Mouse (Mus musculus): ENCODE measurements around the gene Notum.

GRCm38 (mm10) chr11:120704486-120705325, 43.7 kb upstream of the Notum start:
- TF ChIP-seq CTCF (IDR thresholded peaks at IDR 0.05; ENCODE audit: low read depth, low read length) = no peak
- TF ChIP-seq POLR2A (IDR thresholded peaks at IDR 0.05; ENCODE audit: extremely low read depth, insufficient read depth, low read length) = no peak
